Mouse (Mus musculus) midbrain, embryonic 11.5 days (tissue): ENCODE measurements around the gene Krtap3-2. TPM values are rescaled to one million over a fixed set of nuclear protein-coding genes. Genes with fewer than 3 reads are reported as not detected.
"Not testable (repeated sequence)": the region's sequence is repeated elsewhere in the genome, so short reads cannot be mapped to it uniquely, and the experiment has no call there.

Source experiments
- ATAC-seq: fragments of 200-750 bp; cut with Nextera tagmentation; 2 replicates; pipeline ENCODE4 v1.8.0; 2017; ENCODE audit warnings: moderate TSS enrichment, moderate library complexity; ENCODE audit not compliant: low FRiP score
- DNase-seq: peaks from one replicate; pipeline ENCODE4 v3.0.0; 2015; ENCODE audit warnings: low spot score; ENCODE audit errors: missing footprints
- H3K27ac ChIP-seq: fragments of 300-500 bp; sonication (generic); 2 replicates; pipeline ENCODE4 v1.5.1; 2014; ENCODE audit warnings: low read depth, low read length
- H3K27me3 ChIP-seq: fragments of 300-500 bp; sonication (generic); 2 replicates; pipeline ENCODE4 v1.6.1; 2014; ENCODE audit warnings: mild to moderate bottlenecking, low read length, moderate library complexity, mixed read lengths; ENCODE audit not compliant: control insufficient read depth, insufficient read depth
- H3K36me3 ChIP-seq: fragments of 300-500 bp; sonication (generic); 2 replicates; pipeline ENCODE4 v1.6.1; 2014; ENCODE audit warnings: mild to moderate bottlenecking, low read length, moderate library complexity, mixed read lengths; ENCODE audit not compliant: control insufficient read depth, insufficient read depth
- H3K4me1 ChIP-seq: fragments of 300-500 bp; sonication (generic); 2 replicates; pipeline ENCODE4 v1.6.1; 2014; ENCODE audit warnings: low read length; ENCODE audit not compliant: control insufficient read depth, insufficient read depth
- H3K4me2 ChIP-seq: fragments of 300-500 bp; sonication (generic); 2 replicates; pipeline ENCODE4 v1.6.1; 2014; ENCODE audit warnings: mild to moderate bottlenecking, moderate library complexity
- H3K4me3 ChIP-seq: fragments of 300-500 bp; sonication (generic); 2 replicates; pipeline ENCODE4 v1.5.1; 2014; ENCODE audit warnings: low read depth, low read length
- H3K9ac ChIP-seq: fragments of 300-500 bp; sonication (generic); 2 replicates; pipeline ENCODE4 v1.6.1; 2014; ENCODE audit warnings: low read length
- H3K9me3 ChIP-seq: fragments of 300-500 bp; sonication (generic); 2 replicates; pipeline ENCODE4 v1.6.1; 2016; ENCODE audit warnings: low read length; ENCODE audit not compliant: control insufficient read depth
- WGBS: fragments of 180-500 bp; shearing (Covaris S2); extraction: QIAGEN DNeasy Blood & Tissue Kit; methylation state at CpG from one replicate; pipeline ENCODE4 v1.1.7; 2014; 5-methylcytosine and 5-hydroxymethylcytosine counted together
- polyA plus RNA-seq: library from polyadenylated mRNA; unstranded; fragments of >200 nt; fragmentation: Nextera tagmentation; extraction: Ambion mirVana; gene quantifications from 2 replicates; pipeline ENCODE4 v1.2.1, GENCODE M21; 2014

Krtap3-2 gene
- not detected in 2 replicates for polyA plus RNA-seq

- 100% methylated on average over 1 of the region's 2 CpGs for WGBS
- no peak within 1 kb of the TSS for H3K9ac ChIP-seq
- ATAC-seq (no peak), DNase-seq (no peak)
- no peaks in the 10 kb centered on the region for H3K4me1 ChIP-seq
- no peaks in the 10 kb centered on the region for H3K9me3 ChIP-seq
- no peak within 1 kb of the TSS for H3K4me3 ChIP-seq
- no peak within 1 kb of the TSS for H3K4me2 ChIP-seq
- H3K27ac ChIP-seq, result no peak within 1 kb of the TSS
- no peaks in the 10 kb centered on the region for H3K27me3 ChIP-seq
- H3K36me3 ChIP-seq, result no peaks in the 10 kb centered on the region
Observed at GRCm38 (mm10) chr11:99556753-99557152, at the start of gene Krtap3-2. TSS of gene Krtap3-2 (minus strand) at chr11:99556853.

GRCm38 (mm10) chr11:99603208-99603607 is 46.6 kb upstream of the Krtap3-2 start, which contains the start of gene Gm11938:
TSS of gene Gm11938 (minus strand) at chr11:99603308.
- H3K9ac ChIP-seq, ATAC-seq, H3K27ac ChIP-seq, H3K4me2 ChIP-seq, H3K36me3 ChIP-seq, H3K27me3 ChIP-seq, DNase-seq, H3K9me3 ChIP-seq, H3K4me3 ChIP-seq, H3K4me1 ChIP-seq: not testable (repeated sequence)
- WGBS, result 73% methylated on average over 1 of the region's 1 CpGs

- not testable (repeated sequence) for H3K9ac ChIP-seq, DNase-seq
Observed at GRCm38 (mm10) chr11:99597742-99598141, 41.1 kb upstream of the Krtap3-2 start, which contains the start of gene Krtap9-3. TSS of gene Krtap9-3 (minus strand) at chr11:99598105.

GRCm38 (mm10) chr11:99590981-99591380 is 34.3 kb upstream of the Krtap3-2 start, which contains the start of gene Krtap1-3:
TSS of gene Krtap1-3 (minus strand) at chr11:99591339.
- ATAC-seq (no peak), DNase-seq (no peak)
- Histone ChIP-seq H3K9ac (no peak within 1 kb of the TSS), H3K4me2 (no peak within 1 kb of the TSS), H3K27me3 (no peaks in the 10 kb centered on the region), H3K9me3 (no peaks in the 10 kb centered on the region), H3K27ac (no peak within 1 kb of the TSS), H3K4me3 (no peak within 1 kb of the TSS), H3K4me1 (no peaks in the 10 kb centered on the region), H3K36me3 (no peaks in the 10 kb centered on the region)
- 92% methylated on average over 6 of the region's 6 CpGs for WGBS

More at GRCm38 (mm10) chr11:99597742-99598141, 41.1 kb upstream of the Krtap3-2 start, which contains the start of gene Krtap9-3:
- not testable (repeated sequence) for ATAC-seq, H3K36me3 ChIP-seq, H3K4me2 ChIP-seq, H3K27me3 ChIP-seq, H3K9me3 ChIP-seq, H3K27ac ChIP-seq, H3K4me1 ChIP-seq, H3K4me3 ChIP-seq
- WGBS, result 87% methylated on average over 6 of the region's 6 CpGs

- DNase-seq, result no peak
- Histone ChIP-seq H3K27ac (no peak overlapping the region), H3K9me3 (no peaks in the 10 kb centered on the region), H3K4me1 (no peaks in the 10 kb centered on the region), H3K36me3 (no peaks in the 10 kb centered on the region), H3K4me3 (no peak overlapping the region), H3K4me2 (no peak overlapping the region), H3K9ac (no peak overlapping the region), H3K27me3 (no peaks in the 10 kb centered on the region)
- 94% methylated on average over 7 of the region's 7 CpGs for WGBS
- no peak for ATAC-seq
Observed at GRCm38 (mm10) chr11:99585096-99585495, 28.4 kb upstream of the Krtap3-2 start.

- Histone ChIP-seq H3K36me3 (no peaks in the 10 kb centered on the region), H3K9me3 (no peaks in the 10 kb centered on the region), H3K27ac (no peak within 1 kb of the TSS), H3K27me3 (no peaks in the 10 kb centered on the region), H3K4me3 (no peak within 1 kb of the TSS), H3K4me2 (no peak within 1 kb of the TSS), H3K4me1 (no peaks in the 10 kb centered on the region), H3K9ac (no peak within 1 kb of the TSS)
- ATAC-seq (no peak), DNase-seq (no peak)
- WGBS, result 74% methylated on average over 5 of the region's 5 CpGs
Observed at GRCm38 (mm10) chr11:99583245-99583704, 26.6 kb upstream of the Krtap3-2 start, which contains the start of gene Krtap1-4. TSS of gene Krtap1-4 (minus strand) at chr11:99583654.

GRCm38 (mm10) chr11:99581564-99581963 is 24.9 kb upstream of the Krtap3-2 start:
- no peaks in the 10 kb centered on the region for H3K36me3 ChIP-seq
- H3K4me3 ChIP-seq, result no peak overlapping the region
- no peak overlapping the region for H3K4me2 ChIP-seq
- no peaks in the 10 kb centered on the region for H3K27me3 ChIP-seq
- WGBS, result 88% methylated on average over 6 of the region's 6 CpGs
- H3K9me3 ChIP-seq, result no peaks in the 10 kb centered on the region
- H3K27ac ChIP-seq, result no peak overlapping the region
- ATAC-seq (no peak), DNase-seq (no peak)
- H3K9ac ChIP-seq, result no peak overlapping the region
- no peaks in the 10 kb centered on the region for H3K4me1 ChIP-seq

- Histone ChIP-seq H3K27me3 (no peaks in the 10 kb centered on the region), H3K36me3 (no peaks in the 10 kb centered on the region), H3K9ac (no peak overlapping the region), H3K27ac (no peak overlapping the region), H3K4me3 (no peak overlapping the region), H3K4me1 (no peaks in the 10 kb centered on the region), H3K4me2 (no peak overlapping the region), H3K9me3 (no peaks in the 10 kb centered on the region)
- ATAC-seq (no peak), DNase-seq (no peak)
- 92% methylated on average over 5 of the region's 5 CpGs for WGBS
Observed at GRCm38 (mm10) chr11:99581051-99581450, 24.4 kb upstream of the Krtap3-2 start.

GRCm38 (mm10) chr11:99580636-99581035 is 24.0 kb upstream of the Krtap3-2 start, which contains the start of gene Krtap1-5:
TSS of gene Krtap1-5 (minus strand) at chr11:99581016.
- no peaks in the 10 kb centered on the region for H3K4me1 ChIP-seq
- H3K9me3 ChIP-seq, result no peaks in the 10 kb centered on the region
- ATAC-seq (no peak), DNase-seq (no peak)
- no peak within 1 kb of the TSS for H3K4me3 ChIP-seq
- H3K36me3 ChIP-seq, result no peaks in the 10 kb centered on the region
- no peaks in the 10 kb centered on the region for H3K27me3 ChIP-seq
- H3K4me2 ChIP-seq, result no peak within 1 kb of the TSS
- H3K27ac ChIP-seq, result no peak within 1 kb of the TSS
- WGBS, result 89% methylated on average over 6 of the region's 6 CpGs
- no peak within 1 kb of the TSS for H3K9ac ChIP-seq
